ENCODE assay signal across 17 mouse cellular contexts in the genomic region with DNA sequence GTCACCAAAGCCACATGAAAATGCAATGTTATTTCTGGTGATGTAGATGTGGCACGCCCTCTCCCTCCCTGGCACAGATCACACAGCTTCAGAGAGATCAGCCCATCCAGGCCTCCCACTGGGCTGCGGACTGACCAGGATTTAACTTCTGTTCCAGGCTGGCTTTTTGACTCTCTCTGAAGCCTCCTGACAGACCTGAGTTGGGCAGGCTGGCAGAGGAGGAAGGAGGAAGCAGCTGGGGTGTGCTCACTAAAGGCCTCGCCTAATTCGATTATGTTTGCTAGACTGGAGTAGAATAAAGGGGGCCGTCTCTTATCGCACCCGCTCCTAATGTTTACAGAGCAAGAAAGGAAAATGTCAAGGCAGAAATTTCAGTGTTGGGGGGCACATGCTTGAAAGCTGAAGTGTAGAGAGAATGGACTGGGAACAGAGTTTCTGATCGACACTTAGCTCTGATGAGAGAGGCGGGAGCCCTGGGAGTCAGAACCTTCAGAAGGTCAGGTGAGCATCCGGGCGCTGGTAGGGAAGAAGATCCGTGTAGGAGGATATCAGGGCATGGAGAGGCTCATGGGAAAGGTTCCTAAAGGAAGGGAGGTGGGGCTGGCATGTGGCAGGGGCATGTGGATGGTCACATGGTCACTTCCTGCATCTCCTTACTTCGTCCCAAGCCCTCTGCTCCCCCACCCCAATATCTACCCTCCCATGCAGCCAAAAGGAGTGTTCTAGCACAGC. TPM values are rescaled to one million over a fixed set of nuclear protein-coding genes. Genes with fewer than 3 reads are reported as not detected.
DNase-seq lines count a peak whose midpoint lies in the region; ATAC-seq and TF ChIP-seq lines count a peak whose summit lies in the region.
"Had no signal": no experiment of that assay in that cellular context is flagged by ENCODE, and none has a peak within 500 bp of the region (broad histone marks: within the 10 kb centered on the region; RNA-seq: fewer than 3 reads in every experiment).

No protein-coding gene starts in this region.

- ATAC-seq in hindbrain, embryonic 15.5 days (ENCODE audit: low FRiP score, low read depth), result peak; percentile 52; the same call in 1 of the 2 replicates
- ATAC-seq in granulocyte monocyte progenitor cell, adult 5-6 weeks (replicated peaks; ENCODE audit: poor library complexity, severe bottlenecking), result no peak
- no peak for ATAC-seq in intestine, embryonic 16.5 days
- ATAC-seq: inflammation-experienced regulatory T-cells, adult 6 months had no signal

- no peaks in the 10 kb centered on the region for H3K27me3 ChIP-seq in hindbrain, embryonic 15.5 days
- H3K27me3 ChIP-seq in intestine, embryonic 16.5 days (replicated peaks; ENCODE audit: control insufficient read depth, insufficient read depth, low read length), result no peaks in the 10 kb centered on the region
- H3K27me3 ChIP-seq: kidney, embryonic 15.5 days; lung, embryonic 15.5 days had no signal

- H3K4me2 ChIP-seq in hindbrain, embryonic 15.5 days, result no peak overlapping the region
- H3K4me2 ChIP-seq in intestine, embryonic 16.5 days (ENCODE audit: low read depth, low read length), result no peak overlapping the region
- H3K4me2 ChIP-seq: heart, embryonic 15.5 days; kidney, embryonic 15.5 days; lung, embryonic 15.5 days had no signal

- WGBS in hindbrain, embryonic 15.5 days, result 28% methylated on average over 13 of the region's 13 CpGs
- 62% methylated on average over 13 of the region's 13 CpGs for WGBS in intestine, embryonic 16.5 days

- no peak for TF ChIP-seq POLR2A in brain, embryonic 14.5 days (IDR thresholded peaks at IDR 0.05; ENCODE audit: borderline replicate concordance, extremely low read depth, insufficient read depth, insufficient read length, poor library complexity, severe bottlenecking)

- H3K27ac ChIP-seq in hindbrain, embryonic 15.5 days (replicated peaks), result peak overlapping the region; percentile 26
- H3K27ac ChIP-seq in intestine, embryonic 16.5 days (ENCODE audit: low read length), result no peak overlapping the region
- H3K27ac ChIP-seq: heart, embryonic 15.5 days; kidney, embryonic 15.5 days; lung, embryonic 15.5 days had no signal

- H3K36me3 ChIP-seq in hindbrain, embryonic 15.5 days, result no peaks in the 10 kb centered on the region
- no peaks in the 10 kb centered on the region for H3K36me3 ChIP-seq in intestine, embryonic 16.5 days (ENCODE audit: control insufficient read depth, insufficient read depth, low read length)
- H3K36me3 ChIP-seq: heart, embryonic 15.5 days; kidney, embryonic 15.5 days; lung, embryonic 15.5 days had no signal

- H3K4me3 ChIP-seq in hindbrain, embryonic 15.5 days, result no peak overlapping the region
- no peak overlapping the region for H3K4me3 ChIP-seq in intestine, embryonic 16.5 days (ENCODE audit: low read length)
- H3K4me3 ChIP-seq: heart, embryonic 15.5 days; kidney, embryonic 15.5 days; lung, embryonic 15.5 days had no signal

- H3K9me3 ChIP-seq in hindbrain, embryonic 15.5 days, result no peaks in the 10 kb centered on the region
- no peaks in the 10 kb centered on the region for H3K9me3 ChIP-seq in intestine, embryonic 16.5 days (ENCODE audit: control insufficient read depth, low read length)
- H3K9me3 ChIP-seq: heart, embryonic 15.5 days; kidney, embryonic 15.5 days; lung, embryonic 15.5 days had no signal

- intact Hi-C loops in left cerebral cortex, postnatal 4 days (cut with DNase I), result no loop called here

- H3K4me1 ChIP-seq in hindbrain, embryonic 15.5 days (replicated peaks), result peaks cover 32% of the 10 kb centered on the region
- peaks cover 2% of the 10 kb centered on the region; the same call in 1 of the 2 replicates for H3K4me1 ChIP-seq in intestine, embryonic 16.5 days (ENCODE audit: control insufficient read depth, insufficient read depth, low read length)
- H3K4me1 ChIP-seq: heart, embryonic 15.5 days; kidney, embryonic 15.5 days; lung, embryonic 15.5 days had no signal

- H3K9ac ChIP-seq in hindbrain, embryonic 15.5 days, result no peak overlapping the region
- H3K9ac ChIP-seq in intestine, embryonic 16.5 days (ENCODE audit: low read depth, low read length), result no peak overlapping the region
- H3K9ac ChIP-seq: heart, embryonic 15.5 days; kidney, embryonic 15.5 days; lung, embryonic 15.5 days had no signal

- peak; percentile 85 for DNase-seq in left cerebral cortex, postnatal 4 days
- DNase-seq in left cerebral cortex, adult 11 months (ENCODE audit: low spot score), result no peak
- peak; percentile 57 for DNase-seq in brain, embryonic 14.5 days (ENCODE audit: low read depth)
- DNase-seq in cerebellum, postnatal 36 days, result peak; percentile 51 to 54
- DNase-seq in kidney, postnatal 14 days, result no peak
- DNase-seq: adrenal gland, postnatal 14 days; gastrocnemius, postnatal 25 days had no signal

- no peak for TF ChIP-seq CTCF in brain, embryonic 14.5 days (IDR thresholded peaks at IDR 0.05; ENCODE audit: borderline replicate concordance, extremely low read depth, insufficient read depth, insufficient read length)

RNA-seq across cellular contexts. Expression of a gene that starts 36.8 kb away (rescaled TPM):
- 10 to 100 TPM; 36.0 to 36.7 TPM for total RNA-seq in left cerebral cortex, postnatal 4 days (2021)
- 8.0 and 17.5 TPM in 2 replicates for polyA plus RNA-seq in brain, embryonic 14.5 days (2012; rRNA removed)
- polyA plus RNA-seq in hindbrain, embryonic 15.5 days (2015; fragmentation: Nextera tagmentation; extraction: Ambion mirVana), result 16.5 and 17.4 TPM in 2 replicates
- total RNA-seq in granulocyte monocyte progenitor cell, adult 5-6 weeks (2014; fragmentation: Nextera tagmentation), result not detected in 2 replicates
- total RNA-seq in granulocyte monocyte progenitor cell, adult 5-6 weeks (2017), result not detected in 2 replicates
- 0.06 and 0.07 TPM in 2 replicates for polyA plus RNA-seq in intestine, embryonic 16.5 days (2015; fragmentation: Nextera tagmentation; extraction: Ambion mirVana)
- total RNA-seq: gastrocnemius, postnatal 25 days; liver, adult 2 months; megakaryocyte progenitor cell, adult 5-6 weeks had no signal
- polyA plus RNA-seq: heart, embryonic 15.5 days; inflammation-experienced regulatory T-cells, adult 6 months; liver, adult 2 months; lung, embryonic 15.5 days; spleen, adult 2 months had no signal

Comparison
In these comparisons a context has a peak if more than half of its experiments do, and no peak if none do; other contexts are left out.
1. DNase-seq: peak in left cerebral cortex, postnatal 4 days (single experiment), brain, embryonic 14.5 days (single experiment) and cerebellum, postnatal 36 days (2 of 2); none in left cerebral cortex, adult 11 months (single experiment) and kidney, postnatal 14 days (single experiment).